Mouse (Mus musculus): Measurements from ENCODE around the gene Trim41. TPM values are rescaled to one million over a fixed set of nuclear protein-coding genes. Genes with fewer than 3 reads are reported as not detected.

Trim41 gene
- polyA plus RNA-seq, 1 experiment from 2014 or later, result 7.2 TPM

GRCm38 (mm10) chr11:48838879-48839680 is 21.9 kb upstream of the Trim41 start:
- Histone ChIP-seq H3K9me3 (ENCODE audit: low read length) (no peaks in the 10 kb centered on the region), H3K27me3 (ENCODE audit: insufficient read depth, low read length) (0 out of 2 replicates have a peak, but pooled peaks cover 3% of the 10 kb centered on the region), H3K4me2 (replicated peaks; ENCODE audit: low read depth, low read length) (peak overlapping the region; percentile 72), H3K4me1 (ENCODE audit: insufficient read depth, low read length) (peaks cover 15% of the 10 kb centered on the region), H3K4me3 (ENCODE audit: low read length) (peak overlapping the region; percentile 83; the same call in 1 of the 2 replicates), H3K36me3 (ENCODE audit: insufficient read depth, low read length) (no peaks in the 10 kb centered on the region), H3K9ac (replicated peaks; ENCODE audit: low read length) (peak overlapping the region; percentile 76; the same call in 1 of the 2 replicates), H3K27ac (ENCODE audit: low read length) (no peak overlapping the region)
- no peak for ATAC-seq (ENCODE audit: low FRiP score, low TSS enrichment)
- 77% methylated on average over 10 of the region's 10 CpGs for WGBS

GRCm38 (mm10) chr11:48838181-48838797 is 21.1 kb upstream of the Trim41 start:
- WGBS, result under 1% methylated on average over 16 of the region's 16 CpGs

GRCm38 (mm10) chr11:48837310-48838180 is 20.4 kb upstream of the Trim41 start:
- H3K4me2 ChIP-seq (replicated peaks; ENCODE audit: low read depth, low read length), result peak overlapping the region; percentile 72
- peak overlapping the region; percentile 76 for H3K9ac ChIP-seq (replicated peaks; ENCODE audit: low read length)
- H3K27me3 ChIP-seq (ENCODE audit: insufficient read depth, low read length), result 0 out of 2 replicates have a peak, but pooled peaks cover 3% of the 10 kb centered on the region
- H3K4me3 ChIP-seq (ENCODE audit: low read length), result peak overlapping the region; percentile 83
- WGBS, result under 1% methylated on average over 77 of the region's 77 CpGs
- H3K27ac ChIP-seq (ENCODE audit: low read length), result peak overlapping the region; percentile 54
- peak; percentile 56 for ATAC-seq (ENCODE audit: low FRiP score, low TSS enrichment)
- H3K36me3 ChIP-seq (ENCODE audit: insufficient read depth, low read length), result no peaks in the 10 kb centered on the region
- no peaks in the 10 kb centered on the region for H3K9me3 ChIP-seq (ENCODE audit: low read length)
- H3K4me1 ChIP-seq (ENCODE audit: insufficient read depth, low read length), result peaks cover 15% of the 10 kb centered on the region

More at GRCm38 (mm10) chr11:48838181-48838797, 21.1 kb upstream of the Trim41 start:
- Histone ChIP-seq H3K4me3 (ENCODE audit: low read length) (peak overlapping the region; percentile 83), H3K27ac (ENCODE audit: low read length) (peak overlapping the region; percentile 54; the same call in 1 of the 2 replicates), H3K9ac (replicated peaks; ENCODE audit: low read length) (peak overlapping the region; percentile 76), H3K36me3 (ENCODE audit: insufficient read depth, low read length) (no peaks in the 10 kb centered on the region), H3K4me1 (ENCODE audit: insufficient read depth, low read length) (peaks cover 15% of the 10 kb centered on the region), H3K4me2 (replicated peaks; ENCODE audit: low read depth, low read length) (peak overlapping the region; percentile 72), H3K9me3 (ENCODE audit: low read length) (no peaks in the 10 kb centered on the region), H3K27me3 (ENCODE audit: insufficient read depth, low read length) (0 out of 2 replicates have a peak, but pooled peaks cover 3% of the 10 kb centered on the region)
- peak; percentile 47 for ATAC-seq (ENCODE audit: low FRiP score, low TSS enrichment)

DNA sequence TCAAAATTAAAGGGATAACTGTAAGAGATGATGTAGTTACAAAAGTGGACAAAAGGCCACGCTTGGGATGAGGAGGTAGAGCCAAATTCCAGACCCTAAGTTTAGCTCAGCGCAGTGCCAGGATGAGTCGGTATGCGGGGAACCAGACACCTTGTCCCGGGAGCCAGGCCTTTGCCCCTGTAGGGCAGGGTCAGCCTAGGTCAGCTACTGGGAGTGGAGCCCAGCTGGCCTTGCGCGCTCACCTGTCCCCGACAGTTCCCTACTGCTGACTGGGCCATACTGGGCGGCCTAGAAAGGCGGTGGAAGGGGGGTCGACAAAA is 19.8 kb upstream of the Trim41 start:
- ATAC-seq (ENCODE audit: low FRiP score, low TSS enrichment), result peak; percentile 5
- H3K9me3 ChIP-seq (ENCODE audit: low read length), result no peaks in the 10 kb centered on the region
- 0 out of 2 replicates have a peak, but pooled peaks cover 3% of the 10 kb centered on the region for H3K27me3 ChIP-seq (ENCODE audit: insufficient read depth, low read length)
- WGBS, result 8% methylated on average over 11 of the region's 11 CpGs
- peak overlapping the region; percentile 83 for H3K4me3 ChIP-seq (ENCODE audit: low read length)
- peak overlapping the region; percentile 76 for H3K9ac ChIP-seq (replicated peaks; ENCODE audit: low read length)
- peak overlapping the region; percentile 72 for H3K4me2 ChIP-seq (replicated peaks; ENCODE audit: low read depth, low read length)
- no peak overlapping the region for H3K27ac ChIP-seq (ENCODE audit: low read length)
- peaks cover 15% of the 10 kb centered on the region for H3K4me1 ChIP-seq (ENCODE audit: insufficient read depth, low read length)
- H3K36me3 ChIP-seq (ENCODE audit: insufficient read depth, low read length), result no peaks in the 10 kb centered on the region

DNA sequence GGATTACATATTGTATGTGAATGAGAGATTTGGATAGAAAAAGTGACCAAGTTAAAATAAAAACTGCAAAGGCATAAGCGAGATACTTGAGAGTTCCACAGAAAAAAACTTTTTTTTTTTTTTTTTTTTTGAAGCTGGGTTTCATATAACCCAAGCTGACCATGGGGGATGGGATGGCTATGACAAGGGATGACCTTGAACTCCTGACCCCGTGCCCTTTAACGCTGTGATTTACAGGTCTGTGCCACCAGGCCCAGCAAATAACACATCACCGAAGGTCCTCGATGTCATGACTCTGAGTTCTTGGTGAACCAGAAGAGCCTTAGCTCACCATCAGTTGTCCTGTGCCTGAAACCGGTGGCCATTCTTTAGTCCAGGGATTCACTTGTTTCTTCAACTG is 18.8 kb upstream of the Trim41 start:
- Histone ChIP-seq H3K4me1 (ENCODE audit: insufficient read depth, low read length) (peaks cover 10% of the 10 kb centered on the region), H3K27me3 (ENCODE audit: insufficient read depth, low read length) (0 out of 2 replicates have a peak, but pooled peaks cover 3% of the 10 kb centered on the region), H3K27ac (ENCODE audit: low read length) (no peak overlapping the region), H3K4me3 (ENCODE audit: low read length) (no peak overlapping the region), H3K9ac (replicated peaks; ENCODE audit: low read length) (no peak overlapping the region), H3K36me3 (ENCODE audit: insufficient read depth, low read length) (no peaks in the 10 kb centered on the region), H3K9me3 (ENCODE audit: low read length) (no peaks in the 10 kb centered on the region), H3K4me2 (replicated peaks; ENCODE audit: low read depth, low read length) (no peak overlapping the region)
- ATAC-seq (ENCODE audit: low FRiP score, low TSS enrichment), result no peak
- WGBS, result 71% methylated on average over 6 of the region's 6 CpGs

DNA sequence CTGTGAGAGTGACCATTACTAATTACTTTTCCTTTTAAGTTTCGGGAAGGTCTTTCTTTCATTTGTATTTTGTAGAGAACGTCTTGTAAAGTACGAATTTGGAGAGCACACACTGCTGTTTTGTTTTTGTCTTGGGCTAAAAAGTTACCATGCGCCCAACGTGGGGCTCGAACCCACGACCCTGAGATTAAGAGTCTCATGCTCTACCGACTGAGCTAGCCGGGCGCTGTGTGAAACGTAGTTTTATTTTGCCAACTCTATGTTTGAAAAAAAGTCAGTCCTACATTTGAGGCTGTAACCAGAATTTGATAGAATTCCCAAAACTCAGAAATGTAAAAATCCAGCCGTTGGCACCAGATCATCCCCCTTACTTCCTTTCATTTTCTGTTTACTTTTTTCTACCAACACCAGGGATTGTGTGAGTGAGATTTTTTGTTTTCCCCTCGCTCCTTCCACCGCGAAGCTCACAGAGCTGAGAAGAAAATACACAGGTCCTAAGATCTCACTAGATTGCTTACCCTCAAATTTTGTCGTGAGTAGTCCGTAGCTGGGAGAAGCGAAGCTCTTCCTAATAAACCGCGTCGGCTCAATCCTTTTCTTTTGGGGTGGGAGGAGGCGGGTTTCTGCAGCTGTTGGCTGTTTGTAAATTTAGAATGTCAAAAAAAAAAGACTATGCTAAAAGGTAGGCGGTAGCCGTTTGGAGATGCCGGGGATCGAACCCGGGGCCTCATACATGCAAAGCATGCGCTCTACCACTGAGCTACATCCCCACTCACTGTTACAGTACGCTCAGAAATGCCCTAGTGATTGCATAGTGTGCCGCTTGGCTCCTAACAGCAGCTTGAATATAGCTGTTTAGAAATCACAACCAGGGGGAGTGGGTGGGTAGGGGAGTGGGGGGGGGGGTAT is 16.8 kb upstream of the Trim41 start:
- Histone ChIP-seq H3K9me3 (ENCODE audit: low read length) (no peaks in the 10 kb centered on the region), H3K9ac (replicated peaks; ENCODE audit: low read length) (peak overlapping the region; percentile 72), H3K27me3 (ENCODE audit: insufficient read depth, low read length) (0 out of 2 replicates have a peak, but pooled peaks cover 3% of the 10 kb centered on the region), H3K4me3 (ENCODE audit: low read length) (peak overlapping the region; percentile 80), H3K4me1 (ENCODE audit: insufficient read depth, low read length) (peaks cover 10% of the 10 kb centered on the region), H3K27ac (ENCODE audit: low read length) (peak overlapping the region; percentile 80; the same call in 1 of the 2 replicates), H3K36me3 (ENCODE audit: insufficient read depth, low read length) (no peaks in the 10 kb centered on the region), H3K4me2 (replicated peaks; ENCODE audit: low read depth, low read length) (peak overlapping the region; percentile 60)
- ATAC-seq (ENCODE audit: low FRiP score, low TSS enrichment), result peak; percentile 84
- under 1% methylated on average over 30 of the region's 30 CpGs for WGBS

- WGBS, result 36% methylated on average over 8 of the region's 9 CpGs
- peaks cover 4% of the 10 kb centered on the region for H3K4me1 ChIP-seq (ENCODE audit: insufficient read depth, low read length)
- no peaks in the 10 kb centered on the region for H3K36me3 ChIP-seq (ENCODE audit: insufficient read depth, low read length)
- H3K9ac ChIP-seq (replicated peaks; ENCODE audit: low read length), result no peak overlapping the region
- H3K27me3 ChIP-seq (ENCODE audit: insufficient read depth, low read length), result 0 out of 2 replicates have a peak, but pooled peaks cover 3% of the 10 kb centered on the region
- peak overlapping the region; percentile 60 for H3K4me2 ChIP-seq (replicated peaks; ENCODE audit: low read depth, low read length)
- H3K4me3 ChIP-seq (ENCODE audit: low read length), result peak overlapping the region; percentile 80; the same call in 1 of the 2 replicates
- no peak overlapping the region for H3K27ac ChIP-seq (ENCODE audit: low read length)
- ATAC-seq (ENCODE audit: low FRiP score, low TSS enrichment), result no peak
- H3K9me3 ChIP-seq (ENCODE audit: low read length), result no peaks in the 10 kb centered on the region
Measured at GRCm38 (mm10) chr11:48833078-48833730, 16.1 kb upstream of the Trim41 start.

GRCm38 (mm10) chr11:48831273-48831672 is 14.1 kb upstream of the Trim41 start:
- H3K27ac ChIP-seq (ENCODE audit: low read length), result no peak overlapping the region
- no peak overlapping the region for H3K9ac ChIP-seq (replicated peaks; ENCODE audit: low read length)
- no peaks in the 10 kb centered on the region; the same call in 1 of the 2 replicates for H3K4me1 ChIP-seq (ENCODE audit: insufficient read depth, low read length)
- H3K4me2 ChIP-seq (replicated peaks; ENCODE audit: low read depth, low read length), result no peak overlapping the region
- no peak overlapping the region for H3K4me3 ChIP-seq (ENCODE audit: low read length)
- no peaks in the 10 kb centered on the region for H3K9me3 ChIP-seq (ENCODE audit: low read length)
- no peaks in the 10 kb centered on the region for H3K36me3 ChIP-seq (ENCODE audit: insufficient read depth, low read length)
- 0 out of 2 replicates have a peak, but pooled peaks cover under 1% of the 10 kb centered on the region for H3K27me3 ChIP-seq (ENCODE audit: insufficient read depth, low read length)
- no peak for ATAC-seq (ENCODE audit: low FRiP score, low TSS enrichment)
- WGBS, result 82% methylated on average over 2 of the region's 2 CpGs

Data from kidney, embryonic 16.5 days (tissue).